Mouse (Mus musculus) forebrain, embryonic 14.5 days (tissue): Measurements from ENCODE around the gene Cfap61. TPM values are rescaled to one million over a fixed set of nuclear protein-coding genes. Genes with fewer than 3 reads are reported as not detected.

Source experiments
- ATAC-seq: fragments of 200-750 bp; cut with Nextera tagmentation; 2 replicates; pipeline ENCODE4 v1.8.0; 2017; ENCODE audit warnings: mild to moderate bottlenecking, moderate library complexity
- DNase-seq: peaks from one replicate; pipeline ENCODE4 v3.0.0-alpha.2; 2015; ENCODE audit warnings: low spot score
- H3K27ac ChIP-seq: fragments of 300-500 bp; sonication (generic); 2 replicates; pipeline ENCODE4 v1.5.1; 2014; ENCODE audit warnings: low read depth, mild to moderate bottlenecking, control low read depth, low read length, moderate library complexity
- H3K27me3 ChIP-seq: fragments of 300-500 bp; sonication (generic); replicated peaks from 2 replicates; pipeline ENCODE4 v1.6.1; 2014; ENCODE audit warnings: low read length, control low read depth, mixed read lengths; ENCODE audit not compliant: control insufficient read depth, insufficient read depth
- H3K36me3 ChIP-seq: fragments of 300-500 bp; sonication (generic); 2 replicates; pipeline ENCODE4 v1.6.1; 2014; ENCODE audit warnings: low read length, control low read depth; ENCODE audit not compliant: control insufficient read depth, insufficient read depth
- H3K4me1 ChIP-seq: fragments of 300-500 bp; sonication (generic); 2 replicates; pipeline ENCODE4 v1.6.1; 2014; ENCODE audit warnings: antibody characterized with exemption, low read length, control low read depth; ENCODE audit not compliant: control insufficient read depth, insufficient read depth
- H3K4me2 ChIP-seq: fragments of 300-500 bp; sonication (generic); 2 replicates; pipeline ENCODE4 v1.6.1; 2014; ENCODE audit warnings: mild to moderate bottlenecking, control low read depth, low read length
- H3K4me3 ChIP-seq: fragments of 300-500 bp; sonication (generic); 2 replicates; pipeline ENCODE4 v1.5.1; 2014; ENCODE audit warnings: low read depth, low read length, control low read depth
- H3K9ac ChIP-seq: fragments of 300-500 bp; sonication (generic); 2 replicates; pipeline ENCODE4 v1.6.1; 2014; ENCODE audit warnings: mild to moderate bottlenecking, low read length, control low read depth, moderate library complexity
- H3K9me3 ChIP-seq: fragments of 300-500 bp; sonication (generic); replicated peaks from 2 replicates; pipeline ENCODE4 v1.6.1; 2016; ENCODE audit warnings: low read length, control low read depth, mixed read lengths; ENCODE audit not compliant: control insufficient read depth
- WGBS: fragments of 180-500 bp; shearing (Covaris S2); extraction: QIAGEN DNeasy Blood & Tissue Kit; methylation state at CpG from one replicate; pipeline ENCODE4 v1.1.7; 2014; 5-methylcytosine and 5-hydroxymethylcytosine counted together
- polyA plus RNA-seq: library from polyadenylated mRNA; unstranded; fragments of >200 nt; fragmentation: Nextera tagmentation; extraction: Ambion mirVana; gene quantifications from 2 replicates; pipeline ENCODE4 v1.2.1, GENCODE M21; 2014

Cfap61 gene
- polyA plus RNA-seq, 1 experiment from 2014 or later: 2.5 TPM

DNA sequence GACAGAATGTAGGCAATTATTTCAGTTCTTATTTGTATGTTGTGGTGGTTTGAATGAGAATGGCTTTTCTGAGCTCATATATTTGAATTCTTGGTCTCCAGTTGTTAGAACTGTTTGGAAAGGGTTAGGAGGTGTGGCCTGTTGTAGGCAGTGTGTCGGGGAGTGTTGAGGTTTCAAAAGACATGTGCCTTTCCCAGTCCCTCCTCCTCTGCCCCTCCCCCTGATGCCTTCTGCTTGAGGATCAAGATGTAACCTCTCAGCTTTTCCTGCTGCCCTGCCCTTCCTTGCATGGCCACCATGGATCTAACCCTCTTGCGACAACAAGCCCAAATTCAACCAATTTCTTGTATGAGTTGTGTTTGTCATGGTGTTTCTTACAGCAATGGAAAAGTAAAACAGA, 53.2 kb downstream of the Cfap61 start:
- WGBS: 74% methylated on average over 2 of the region's 2 CpGs
- Histone ChIP-seq H3K4me2 (no peak overlapping the region), H3K27ac (no peak overlapping the region), H3K9me3 (no peaks in the 10 kb centered on the region), H3K36me3 (no peaks in the 10 kb centered on the region), H3K9ac (no peak overlapping the region), H3K4me1 (peaks cover 2% of the 10 kb centered on the region; the same call in 1 of the 2 replicates), H3K4me3 (no peak overlapping the region), H3K27me3 (no peaks in the 10 kb centered on the region)
- ATAC-seq (no peak), DNase-seq (no peak)

DNA sequence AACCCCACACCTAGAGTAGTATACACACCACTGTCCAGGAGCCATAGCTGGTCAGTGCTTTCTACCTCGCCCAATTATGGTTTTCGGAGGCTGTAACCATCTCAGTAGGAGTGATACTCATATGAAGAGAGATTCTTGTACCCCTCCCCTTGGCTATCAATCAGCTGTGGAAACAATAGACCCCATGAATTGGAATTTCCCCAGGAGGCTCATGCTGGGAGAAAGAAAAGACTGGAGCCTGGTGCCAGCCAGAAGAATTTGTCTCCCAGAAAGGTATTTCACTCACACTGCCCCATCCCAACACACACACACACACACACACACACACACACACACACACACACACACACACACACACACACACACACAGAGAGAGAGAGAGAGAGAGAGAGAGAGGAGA, 55.9 kb downstream of the Cfap61 start:
- peak; percentile 40 for DNase-seq
- no peaks in the 10 kb centered on the region for H3K27me3 ChIP-seq

GRCm38 (mm10) chr2:145996472-145996871, 61.9 kb downstream of the Cfap61 start:
- Histone ChIP-seq H3K4me3 (no peak overlapping the region), H3K4me1 (no peaks in the 10 kb centered on the region), H3K9ac (no peak overlapping the region), H3K36me3 (no peaks in the 10 kb centered on the region), H3K27me3 (no peaks in the 10 kb centered on the region), H3K27ac (no peak overlapping the region), H3K9me3 (no peaks in the 10 kb centered on the region), H3K4me2 (no peak overlapping the region)
- WGBS: 50% methylated on average over 4 of the region's 4 CpGs
- no peak for ATAC-seq
- DNase-seq: no peak

More for the DNA sequence above, 55.9 kb downstream of the Cfap61 start:
- H3K9me3 ChIP-seq: no peaks in the 10 kb centered on the region
- WGBS: 26% methylated on average over 2 of the region's 2 CpGs
- no peaks in the 10 kb centered on the region for H3K4me1 ChIP-seq
- no peak overlapping the region for H3K27ac ChIP-seq
- H3K4me2 ChIP-seq: no peak overlapping the region
- H3K4me3 ChIP-seq: no peak overlapping the region
- no peaks in the 10 kb centered on the region for H3K36me3 ChIP-seq
- H3K9ac ChIP-seq: no peak overlapping the region
- no peak for ATAC-seq

DNA sequence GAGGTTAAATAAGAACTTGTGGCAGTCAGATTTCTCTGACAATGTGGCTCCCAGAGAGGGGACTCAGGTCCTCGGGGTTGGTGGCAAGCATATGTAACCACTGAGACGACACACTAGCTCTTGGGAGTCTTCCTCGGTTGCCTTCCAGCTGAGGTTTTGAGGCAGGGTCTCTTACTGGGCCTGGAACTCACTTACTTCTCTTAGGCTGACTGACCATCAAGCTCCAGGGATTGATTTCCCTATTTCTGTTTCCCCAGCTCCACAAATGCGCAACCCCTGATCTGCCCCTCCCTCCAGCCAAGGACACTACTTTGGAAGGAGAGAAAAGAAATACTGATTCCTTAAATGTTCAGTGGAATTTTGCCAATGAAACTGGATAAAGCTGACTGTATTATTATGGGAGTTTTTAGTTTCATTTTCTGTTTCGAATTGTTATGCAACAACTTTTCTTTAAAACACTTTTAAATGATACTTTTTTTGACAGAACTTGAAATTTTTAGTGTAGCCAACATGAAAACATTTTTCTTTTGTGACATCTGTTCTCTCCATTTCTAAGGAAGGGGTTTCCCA, 63.5 kb downstream of the Cfap61 start:
- Histone ChIP-seq H3K4me3 (no peak overlapping the region), H3K27ac (no peak overlapping the region), H3K4me2 (no peak overlapping the region), H3K9me3 (no peaks in the 10 kb centered on the region), H3K36me3 (no peaks in the 10 kb centered on the region), H3K4me1 (no peaks in the 10 kb centered on the region), H3K9ac (no peak overlapping the region), H3K27me3 (no peaks in the 10 kb centered on the region)
- 90% methylated on average over 5 of the region's 5 CpGs for WGBS
- ATAC-seq (no peak), DNase-seq (no peak)

- 88% methylated on average over 6 of the region's 6 CpGs for WGBS
- no peaks in the 10 kb centered on the region for H3K36me3 ChIP-seq
- H3K27ac ChIP-seq: no peak overlapping the region
- H3K4me2 ChIP-seq: no peak overlapping the region
- DNase-seq (no peak), ATAC-seq (no peak)
- H3K9ac ChIP-seq: no peak overlapping the region
- no peaks in the 10 kb centered on the region for H3K9me3 ChIP-seq
- no peak overlapping the region for H3K4me3 ChIP-seq
- H3K4me1 ChIP-seq: no peaks in the 10 kb centered on the region
- no peaks in the 10 kb centered on the region for H3K27me3 ChIP-seq
These were observed 74.2 kb downstream of the Cfap61 start for GRCm38 (mm10) chr2:146008801-146009200.

DNA sequence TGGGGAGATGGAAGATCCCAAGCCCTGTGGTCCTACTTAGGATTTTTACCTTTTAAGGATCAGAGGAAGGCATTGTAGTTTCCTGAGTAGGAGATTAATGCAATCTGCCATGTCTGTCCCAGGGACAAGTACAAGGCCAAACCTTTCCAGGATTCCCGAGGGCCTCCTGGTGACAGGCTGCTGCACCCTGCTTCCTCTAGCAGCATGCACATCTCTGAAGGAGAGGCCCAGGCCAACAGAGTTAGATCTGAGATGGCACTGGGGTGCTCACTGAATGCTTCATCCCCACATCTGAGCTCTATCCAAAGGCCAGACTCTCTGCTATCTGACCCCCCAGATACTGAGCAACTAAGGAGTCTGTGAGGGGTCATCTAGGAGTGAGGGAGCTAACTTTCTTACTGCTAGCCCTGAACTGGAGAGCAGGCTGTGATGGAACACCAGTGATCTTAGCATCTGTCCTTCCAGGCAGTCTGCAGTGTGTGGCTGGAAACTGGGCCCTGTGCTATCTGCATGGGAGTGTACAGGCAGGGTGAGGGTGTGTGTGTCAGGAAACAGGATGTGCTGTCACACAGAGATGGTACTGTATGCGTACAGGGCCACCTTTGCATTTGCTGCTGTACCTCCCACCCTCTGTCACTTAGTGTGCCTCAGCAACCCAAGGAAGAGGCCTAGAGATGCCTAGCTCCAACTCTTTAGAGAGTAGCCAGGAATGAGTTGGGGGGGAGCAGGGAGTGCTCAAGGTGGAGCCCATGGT, 75.2 kb downstream of the Cfap61 start:
- no peaks in the 10 kb centered on the region for H3K27me3 ChIP-seq
- H3K4me3 ChIP-seq: no peak overlapping the region
- H3K4me1 ChIP-seq: peaks cover 2% of the 10 kb centered on the region; the same call in 1 of the 2 replicates
- DNase-seq (no peak), ATAC-seq (no peak)
- no peak overlapping the region for H3K9ac ChIP-seq
- no peak overlapping the region for H3K4me2 ChIP-seq
- 77% methylated on average over 2 of the region's 2 CpGs for WGBS
- H3K9me3 ChIP-seq: no peaks in the 10 kb centered on the region
- H3K27ac ChIP-seq: no peak overlapping the region
- no peaks in the 10 kb centered on the region for H3K36me3 ChIP-seq

DNA sequence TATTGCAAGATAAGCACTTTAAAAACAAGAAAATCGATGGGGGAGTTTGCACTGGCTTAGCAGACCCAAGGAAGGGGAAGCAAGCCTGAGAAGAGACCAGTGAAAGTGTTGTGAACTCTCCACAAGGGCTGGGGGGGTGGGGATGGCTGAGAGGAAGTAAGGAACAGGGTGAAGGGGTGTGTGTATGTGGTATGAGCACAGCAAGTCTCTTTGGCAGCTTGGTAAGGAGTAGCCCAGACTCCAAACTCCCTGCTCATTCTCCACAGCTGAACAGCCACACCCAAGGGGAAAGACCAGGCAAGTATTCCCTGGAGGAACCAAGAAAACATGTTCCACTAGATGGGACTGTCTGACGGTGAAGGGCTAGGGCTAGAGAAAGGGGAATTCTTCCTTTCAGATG, 76.2 kb downstream of the Cfap61 start:
- Histone ChIP-seq H3K4me1 (peaks cover 10% of the 10 kb centered on the region; the same call in 1 of the 2 replicates), H3K9ac (no peak overlapping the region), H3K36me3 (no peaks in the 10 kb centered on the region), H3K27me3 (no peaks in the 10 kb centered on the region), H3K4me3 (no peak overlapping the region), H3K9me3 (no peaks in the 10 kb centered on the region), H3K27ac (no peak overlapping the region), H3K4me2 (no peak overlapping the region)
- no peak for ATAC-seq
- 73% methylated on average over 2 of the region's 2 CpGs for WGBS
- DNase-seq: no peak

DNA sequence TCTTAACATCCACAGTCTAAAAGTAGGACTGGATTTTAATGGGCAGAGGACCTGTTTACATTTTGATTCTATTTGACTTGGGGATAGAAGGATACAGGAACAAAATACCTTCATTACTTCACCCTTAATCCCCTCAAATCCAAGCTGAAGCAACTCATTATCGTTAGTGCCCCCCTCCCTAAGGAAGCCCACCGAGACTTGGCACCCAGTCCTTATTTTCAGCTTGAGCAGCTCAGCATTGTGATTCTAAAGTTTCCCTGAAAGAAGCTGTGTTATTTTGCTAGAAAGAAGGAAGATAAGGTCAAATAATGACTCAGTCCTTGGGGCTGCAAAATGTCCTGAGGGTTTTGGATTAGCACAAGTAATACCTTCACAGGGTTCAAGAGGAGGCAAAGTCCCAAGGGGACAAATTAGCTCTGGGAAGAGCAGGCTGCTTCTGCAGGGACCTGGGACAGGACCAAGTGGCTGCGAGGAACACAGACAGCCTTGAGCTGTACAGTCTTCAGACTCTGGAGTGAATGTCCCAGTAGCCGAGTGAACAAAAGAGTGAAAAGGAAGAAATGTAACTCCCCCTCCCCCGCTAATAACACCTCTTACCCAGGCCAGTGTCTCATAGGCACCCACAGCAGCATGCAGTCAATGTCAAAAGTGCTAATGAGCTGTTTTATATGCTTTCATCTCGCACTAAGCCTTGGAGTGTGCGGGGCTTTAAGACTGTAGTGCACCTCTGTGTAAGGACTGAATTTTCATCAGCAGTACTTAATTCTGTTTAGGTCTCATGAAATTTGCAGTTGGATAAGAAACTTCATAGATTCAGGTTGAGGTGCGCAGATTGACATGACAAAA, 81.0 kb downstream of the Cfap61 start:
- H3K9ac ChIP-seq: 0 out of 2 replicates have a peak overlapping the region, but pooled peaks have one; percentile 25
- peak overlapping the region; percentile 70; the same call in 1 of the 2 replicates for H3K27ac ChIP-seq
- no peaks in the 10 kb centered on the region for H3K36me3 ChIP-seq
- DNase-seq: peak; percentile 84
- peaks cover 13% of the 10 kb centered on the region; the same call in 1 of the 2 replicates for H3K4me1 ChIP-seq
- peak; percentile 90 for ATAC-seq
- H3K4me2 ChIP-seq: no peak overlapping the region
- H3K9me3 ChIP-seq: no peaks in the 10 kb centered on the region
- H3K4me3 ChIP-seq: no peak overlapping the region
- WGBS: 7% methylated on average over 8 of the region's 8 CpGs
- H3K27me3 ChIP-seq: no peaks in the 10 kb centered on the region
